Mouse (Mus musculus) lung, postnatal 10 days (tissue): Measurements from ENCODE around the gene Snx9.

ENCODE experiments used
- DNase-seq: peaks from one replicate; pipeline ENCODE4 v3.0.0; 2021

Snx9 gene

DNA sequence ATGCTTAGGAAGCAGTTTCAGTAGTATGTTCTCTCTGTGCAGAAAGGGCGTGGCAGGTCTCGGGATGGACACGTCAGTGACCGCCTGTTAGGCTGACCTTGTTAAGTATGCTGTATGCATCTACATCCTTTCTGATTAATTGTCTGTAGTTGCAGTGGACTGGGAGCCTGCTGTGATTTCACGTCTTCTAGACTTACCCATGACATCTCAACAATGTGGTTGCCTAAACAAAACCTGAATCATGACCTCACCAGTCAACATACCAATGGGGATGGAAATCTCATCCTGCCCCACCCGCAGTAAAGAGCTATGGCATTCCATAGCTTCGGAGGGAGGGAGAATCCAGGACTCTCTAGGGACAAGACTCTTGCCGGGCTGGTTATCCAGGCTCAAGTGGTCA, 5.0 kb downstream of the Snx9 start:
- peak; percentile 15 for DNase-seq

DNA sequence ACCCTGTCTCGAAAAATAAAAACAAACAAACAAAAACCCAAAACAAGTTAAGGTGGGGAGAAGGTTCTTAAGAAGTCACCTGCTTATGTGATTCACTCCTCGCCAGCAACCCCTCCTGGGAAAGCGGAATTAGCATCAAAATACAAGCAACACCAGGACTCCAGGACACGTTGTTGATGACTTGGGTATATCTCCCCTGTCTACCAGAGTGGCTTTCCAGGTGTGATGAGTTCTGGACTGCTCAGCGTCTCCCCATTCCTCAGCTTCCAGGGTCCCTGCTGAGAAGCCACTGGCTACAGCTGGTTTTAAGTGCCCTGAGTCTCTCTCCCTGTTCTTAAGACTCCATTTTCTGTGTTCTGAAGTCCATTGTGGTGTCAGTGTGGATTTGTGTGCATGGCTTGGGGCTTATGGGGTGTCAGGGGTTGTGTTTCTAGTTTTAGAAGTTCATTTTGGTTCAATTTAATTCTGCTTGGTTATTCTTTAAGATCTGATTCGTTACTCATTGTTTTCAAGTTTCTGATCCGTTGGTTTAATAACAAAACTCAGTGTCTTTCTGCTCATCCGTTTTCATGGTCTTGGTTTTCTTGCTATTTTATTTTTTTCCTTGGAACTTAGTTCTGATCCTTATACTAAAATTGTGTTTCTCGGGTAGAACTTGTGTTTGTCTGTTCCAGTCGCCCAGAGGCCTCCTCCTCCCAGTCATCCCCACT, 7.7 kb downstream of the Snx9 start:
- DNase-seq = no peak

DNA sequence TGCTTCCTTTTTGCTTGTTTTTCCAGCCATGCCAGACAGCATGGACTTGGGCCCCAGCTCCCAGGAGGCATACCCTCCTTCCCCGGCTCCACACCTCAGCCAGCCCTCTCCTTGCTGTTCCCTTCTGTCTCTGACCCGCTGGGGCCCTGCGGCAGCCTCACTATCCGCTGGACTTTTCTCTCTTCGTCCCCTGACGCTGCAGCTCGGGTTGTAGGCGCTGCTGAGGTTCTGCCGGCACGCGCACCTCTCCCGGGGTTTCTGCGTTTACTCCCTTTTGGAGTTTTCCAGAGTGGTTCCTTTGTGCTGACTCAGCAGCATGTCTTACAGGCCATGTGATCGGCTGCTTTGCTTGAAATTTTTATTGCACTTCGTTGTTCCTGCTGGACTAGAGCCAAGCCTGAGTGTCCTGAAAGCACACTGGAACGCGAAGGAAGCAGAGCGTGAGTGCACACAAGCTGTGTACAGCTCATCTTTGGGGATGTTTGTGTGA, 8.3 kb downstream of the Snx9 start:
- DNase-seq = peak; percentile 89

DNA sequence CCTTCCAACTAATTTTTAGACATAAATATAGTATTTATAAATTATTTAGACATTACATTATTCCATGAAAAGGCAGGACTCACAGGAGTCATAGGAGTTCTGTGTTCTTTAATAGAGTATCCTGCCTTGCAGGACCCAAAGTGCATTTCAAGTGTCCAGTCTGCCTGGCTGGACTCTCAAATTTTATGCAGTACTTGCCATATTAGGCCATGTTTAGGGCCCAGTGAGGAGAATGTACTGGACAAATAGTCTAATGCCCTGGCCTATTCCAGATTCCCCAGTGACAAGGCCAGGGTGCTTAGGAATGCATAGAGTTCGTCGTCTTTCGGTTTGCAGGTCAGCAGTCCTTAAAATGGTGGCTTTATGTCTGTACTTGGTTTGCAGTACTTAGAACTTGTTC, 8.9 kb downstream of the Snx9 start:
- no peak for DNase-seq

DNA sequence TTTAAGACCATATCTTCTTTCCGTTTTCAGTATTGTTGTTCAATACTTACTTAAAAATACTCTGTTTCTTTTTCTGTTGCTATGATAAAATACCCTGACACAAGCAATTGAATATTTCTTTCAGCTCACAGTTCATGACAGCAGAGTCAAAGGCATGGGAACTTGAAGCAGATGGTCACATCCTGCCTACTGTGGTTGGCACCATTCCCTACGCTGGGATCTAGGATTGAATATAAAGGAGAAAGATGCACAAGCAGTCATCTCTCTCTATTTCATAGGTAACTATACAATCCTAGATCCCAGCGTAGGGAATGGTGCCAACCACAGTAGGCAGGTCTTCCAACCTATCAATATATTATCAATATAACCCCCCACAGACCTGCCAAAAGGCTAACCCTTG, 9.3 kb downstream of the Snx9 start:
- DNase-seq = no peak

DNA sequence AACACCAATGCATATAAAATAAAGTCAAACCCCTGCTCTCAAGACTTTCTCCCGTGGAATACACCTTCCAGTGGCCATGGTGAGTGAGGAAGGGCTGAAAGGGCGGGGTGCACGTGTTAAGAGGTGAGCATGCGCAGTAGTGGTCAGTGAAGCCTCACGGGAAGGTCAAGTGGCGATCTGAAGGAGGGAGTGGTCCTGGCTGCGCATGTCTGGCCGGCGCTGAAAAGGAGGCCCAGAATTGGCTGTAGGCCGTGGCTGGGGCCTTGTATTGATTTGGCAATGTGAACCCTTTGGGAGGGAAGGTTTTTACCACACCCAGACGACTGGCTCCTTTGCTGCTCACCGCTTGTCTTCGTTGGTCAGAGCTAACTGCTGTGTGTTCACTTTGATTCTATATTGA, 12.8 kb downstream of the Snx9 start:
- DNase-seq = no peak

DNA sequence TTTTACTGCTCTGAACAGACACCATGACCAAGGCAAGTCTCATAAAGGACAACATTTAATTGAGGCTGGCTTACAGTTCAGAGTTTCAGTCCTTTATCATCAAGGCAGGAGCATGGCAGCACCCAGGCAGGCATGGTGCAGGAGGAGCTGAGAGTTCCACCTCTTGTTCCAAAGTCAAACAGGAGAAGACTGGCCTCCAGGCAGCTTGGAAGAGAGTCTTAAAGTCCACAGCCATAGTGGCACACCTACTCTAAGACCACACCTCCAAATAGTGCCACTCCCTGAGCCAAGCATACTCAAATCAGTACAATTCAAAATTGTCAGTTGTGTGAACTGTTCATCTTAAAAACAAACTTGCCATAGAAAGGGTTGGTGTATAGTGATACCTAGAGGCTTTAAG, 14.4 kb downstream of the Snx9 start:
- no peak for DNase-seq

DNA sequence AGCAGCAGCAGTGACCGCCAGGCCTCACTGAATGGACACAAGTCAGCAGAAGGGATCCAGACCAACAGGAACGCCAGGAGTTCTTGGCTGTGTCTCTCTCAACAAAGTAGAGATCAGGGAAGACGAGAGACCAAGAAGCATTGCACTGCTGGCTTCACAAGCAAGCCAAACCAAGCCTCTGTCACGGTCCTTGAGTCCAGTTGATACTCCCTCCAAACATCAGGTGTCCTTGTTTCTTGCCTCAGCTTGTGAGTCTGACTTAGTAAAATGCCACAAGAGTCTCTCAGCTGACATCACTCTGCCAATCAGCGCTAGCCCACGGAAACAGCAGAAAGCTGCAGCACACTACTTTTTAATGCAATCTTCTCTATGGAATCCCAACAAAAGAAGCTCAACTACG, 15.3 kb downstream of the Snx9 start:
- DNase-seq = no peak

DNA sequence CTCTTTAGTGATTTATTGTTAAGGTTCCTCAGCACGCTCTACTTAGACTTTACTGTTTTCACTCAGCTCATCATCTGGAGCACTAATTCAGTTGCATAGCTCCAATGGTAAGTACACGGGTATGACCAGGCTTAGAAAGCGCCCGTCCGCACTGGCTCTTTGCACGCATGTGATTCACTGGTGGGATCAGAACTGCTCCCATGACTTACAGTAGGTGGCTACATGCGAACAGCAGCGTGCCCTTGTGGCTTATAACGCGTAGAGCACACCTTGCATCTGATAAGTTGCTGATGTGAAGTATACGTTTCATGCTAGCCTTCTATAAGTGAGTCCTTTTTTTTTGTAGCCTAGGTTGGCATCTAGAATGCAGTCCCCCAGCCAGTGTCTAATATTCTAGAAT, 16.1 kb downstream of the Snx9 start:
- no peak for DNase-seq

DNA sequence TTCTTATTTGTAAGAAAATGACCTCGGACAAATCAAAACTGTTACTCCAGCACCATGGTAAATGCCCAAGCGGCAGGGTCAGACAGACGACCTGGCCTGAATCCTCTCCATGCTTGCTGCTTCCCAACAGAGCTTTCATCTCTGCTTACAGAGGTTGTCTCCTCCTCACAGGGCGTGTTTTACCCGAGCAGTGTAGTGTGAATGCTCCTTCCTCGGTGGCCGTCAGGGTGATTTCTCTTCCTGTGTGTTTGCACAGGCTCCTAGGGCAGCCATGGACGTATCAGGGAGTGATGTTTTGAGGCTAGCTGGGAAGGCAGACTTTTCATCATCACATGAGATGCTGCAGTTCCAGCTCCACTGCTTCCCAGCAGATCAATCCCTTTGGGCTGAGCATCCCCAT, 17.1 kb downstream of the Snx9 start:
- DNase-seq = no peak

DNA sequence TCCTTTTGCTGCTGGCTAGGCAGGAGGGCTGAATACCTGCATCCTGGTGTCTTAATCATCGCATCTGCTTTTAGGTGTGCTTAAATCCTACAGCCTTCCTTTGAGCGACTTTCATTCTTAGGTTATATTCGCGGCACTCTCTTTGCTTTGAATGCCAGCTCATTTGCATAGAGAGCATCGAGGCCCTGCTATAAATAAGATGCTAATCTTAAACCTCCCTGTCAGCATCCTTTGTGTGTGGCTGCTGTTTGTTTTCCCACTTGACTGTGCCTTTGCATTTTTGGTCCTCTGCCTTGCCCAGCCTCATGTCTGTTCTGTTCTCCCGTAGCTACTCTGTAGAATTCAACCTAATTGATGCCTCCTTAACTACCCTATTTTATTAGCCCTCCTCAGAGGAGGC, 21.2 kb downstream of the Snx9 start:
- DNase-seq = no peak

DNA sequence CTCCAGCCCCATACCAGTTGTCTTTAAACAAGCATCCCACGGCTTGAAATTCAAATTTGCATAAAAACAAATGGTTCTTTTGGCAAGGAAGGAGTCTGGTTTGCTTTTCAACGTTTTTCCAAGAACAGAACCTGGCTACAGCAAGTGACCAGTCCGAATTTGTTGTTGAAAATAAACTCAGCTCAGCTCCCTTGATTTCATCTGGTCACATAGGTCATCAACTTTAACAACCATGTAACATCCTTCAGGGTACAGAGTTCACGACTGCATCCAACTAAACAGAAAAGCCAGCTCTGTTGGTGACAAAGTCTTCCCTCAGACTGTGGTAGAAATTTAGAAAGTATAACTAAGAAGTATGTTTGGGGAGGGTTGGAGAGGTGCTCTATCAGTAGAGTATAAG, 21.7 kb downstream of the Snx9 start:
- no peak for DNase-seq

DNA sequence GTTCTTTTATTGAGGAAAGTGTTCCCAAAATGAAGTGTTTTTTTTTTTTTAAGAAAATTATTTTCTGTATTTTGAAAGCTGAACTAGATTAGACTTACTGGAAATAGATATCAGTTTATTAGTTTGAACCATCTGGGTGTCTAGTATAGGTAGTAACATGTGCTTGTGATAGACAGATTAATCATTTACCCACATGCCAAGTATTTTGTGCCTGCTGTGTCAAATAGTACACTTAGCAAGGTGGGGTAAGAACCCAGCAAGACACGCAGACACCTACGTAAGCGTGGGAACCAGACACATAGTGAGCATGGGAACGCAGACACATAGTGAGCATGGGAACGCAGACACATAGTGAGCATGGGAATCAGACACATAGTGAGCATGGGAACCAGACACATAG, 22.6 kb downstream of the Snx9 start:
- DNase-seq = no peak

DNA sequence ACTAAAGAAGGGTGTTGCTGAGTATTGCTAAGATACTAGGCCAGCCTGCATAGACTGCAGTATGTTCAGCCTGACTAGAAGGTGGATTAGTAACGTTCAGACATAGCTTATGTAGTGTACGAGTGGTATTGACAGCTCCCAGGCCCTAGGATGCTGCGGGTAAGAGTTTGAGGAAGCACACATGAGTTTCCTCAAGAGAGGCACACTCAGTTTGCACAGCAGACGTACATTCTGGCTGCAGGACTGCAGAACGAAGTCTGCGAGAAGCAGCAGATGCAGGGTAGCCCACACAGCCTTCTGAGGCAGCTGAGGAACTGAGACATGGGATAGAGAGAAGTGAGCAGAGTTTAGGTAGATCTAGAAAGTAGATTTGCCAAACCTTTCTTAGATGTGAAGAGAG, 26.3 kb downstream of the Snx9 start:
- no peak for DNase-seq

DNA sequence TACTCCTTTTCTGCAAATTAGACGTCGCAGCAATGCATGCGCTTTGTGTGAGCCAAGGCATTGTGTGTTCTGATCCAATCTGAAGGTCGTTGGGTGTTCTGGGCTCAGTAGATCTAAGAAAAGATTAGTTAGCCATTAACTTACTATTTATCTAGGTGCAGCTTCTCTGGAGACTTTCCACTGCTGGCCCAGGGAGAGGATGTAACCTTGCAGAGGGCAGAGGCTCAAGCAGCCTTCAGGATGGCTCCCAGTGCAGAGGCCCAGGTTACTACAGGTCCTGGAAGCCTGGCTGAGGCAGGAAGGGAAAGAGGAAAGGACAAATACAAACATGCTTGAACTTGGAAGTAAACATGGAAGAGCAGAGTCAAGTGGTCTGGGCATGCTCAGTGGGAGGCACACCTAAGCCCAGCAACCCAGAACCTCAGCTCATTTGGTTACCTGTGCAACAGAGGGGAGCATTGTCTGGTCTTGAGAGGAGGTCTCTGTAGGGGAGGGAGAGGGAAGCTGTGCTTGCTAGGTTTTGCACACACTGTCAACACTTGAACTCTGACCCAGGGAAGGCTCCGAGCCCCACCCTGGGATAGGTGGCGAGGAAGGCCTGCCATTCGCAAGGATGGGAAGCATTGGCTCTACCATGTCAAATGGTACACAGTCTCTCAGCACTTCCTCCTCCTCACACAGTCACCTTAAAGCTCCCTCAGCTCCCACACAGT, 27.3 kb downstream of the Snx9 start:
- DNase-seq = no peak

DNA sequence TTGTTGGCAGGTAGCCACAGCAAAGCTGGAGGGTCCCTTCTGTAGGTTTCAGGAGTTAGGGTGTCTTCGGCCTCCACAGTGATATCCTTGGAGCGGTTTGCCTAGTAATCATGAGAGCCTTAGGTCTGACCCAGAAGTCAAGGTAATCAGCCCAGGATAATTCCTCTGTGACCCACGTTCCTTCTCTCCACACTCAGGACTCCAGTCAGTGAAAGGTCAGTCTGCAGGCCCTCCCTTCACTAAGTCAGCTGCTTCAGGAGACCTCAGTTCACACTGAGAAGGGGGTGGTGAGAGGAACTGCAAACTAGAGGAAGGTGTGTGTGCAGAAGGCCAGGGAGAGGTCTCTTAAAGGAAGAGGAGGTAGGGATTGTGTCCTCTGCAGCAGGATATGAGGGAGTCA, 28.3 kb downstream of the Snx9 start:
- DNase-seq = no peak

DNA sequence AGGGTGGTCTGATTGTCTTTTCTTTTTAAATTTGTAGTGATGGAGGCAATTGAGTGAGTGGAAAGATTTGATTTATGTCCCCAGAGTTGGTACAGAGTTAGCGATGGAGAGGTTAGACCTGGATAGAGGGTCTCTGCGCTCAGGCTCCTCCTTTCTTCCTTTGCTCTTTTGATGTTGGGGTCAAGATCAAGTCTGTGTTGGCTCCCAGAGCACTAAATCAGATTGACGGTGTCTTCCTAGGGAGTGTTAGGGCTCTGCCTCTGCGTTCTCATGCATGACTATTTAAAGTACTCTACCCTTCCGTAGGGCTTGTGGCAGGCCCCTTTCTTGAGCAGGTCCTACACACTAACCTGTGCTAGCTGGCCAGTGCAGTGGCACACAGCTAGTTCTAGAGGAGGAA, 28.9 kb downstream of the Snx9 start:
- DNase-seq = no peak

DNA sequence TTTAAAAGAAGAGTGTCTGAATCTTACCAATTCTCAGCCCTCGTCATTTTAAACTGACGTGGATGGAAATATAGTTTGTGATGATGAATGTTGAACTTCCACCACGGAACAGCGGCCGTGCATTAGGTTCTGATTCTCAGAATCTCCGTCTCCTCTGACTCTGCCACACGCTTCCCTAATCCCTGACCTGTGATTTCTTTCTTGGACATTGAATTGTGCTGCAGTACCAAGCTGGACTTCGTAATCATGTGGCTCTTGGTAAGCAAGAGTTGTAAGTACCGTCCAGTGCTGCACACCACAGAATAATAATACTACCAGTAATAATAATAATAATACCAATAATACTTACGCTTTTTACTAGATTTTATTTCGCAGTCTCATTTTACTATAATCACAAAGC, 29.6 kb downstream of the Snx9 start:
- DNase-seq = no peak

DNA sequence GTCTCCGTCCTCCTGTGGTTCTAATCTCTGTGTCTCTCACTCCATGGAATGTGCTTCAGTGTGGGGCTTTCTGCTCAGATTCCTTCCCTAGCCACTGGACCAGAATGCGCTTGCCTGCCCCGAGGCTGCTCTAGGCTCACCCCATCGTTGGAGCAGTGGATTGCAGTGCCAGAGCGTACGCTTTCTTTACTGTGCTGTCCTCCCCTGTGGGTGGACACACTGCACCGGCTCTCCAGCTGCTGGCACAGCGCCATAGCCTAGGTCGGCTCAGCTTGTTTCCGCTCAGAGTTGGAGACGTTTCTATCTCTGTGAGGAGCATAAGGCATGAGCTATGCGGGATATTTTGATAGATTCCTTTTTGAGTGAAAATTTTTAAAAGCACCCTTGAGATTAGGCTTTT, 31.4 kb downstream of the Snx9 start:
- peak; percentile 73 for DNase-seq

DNA sequence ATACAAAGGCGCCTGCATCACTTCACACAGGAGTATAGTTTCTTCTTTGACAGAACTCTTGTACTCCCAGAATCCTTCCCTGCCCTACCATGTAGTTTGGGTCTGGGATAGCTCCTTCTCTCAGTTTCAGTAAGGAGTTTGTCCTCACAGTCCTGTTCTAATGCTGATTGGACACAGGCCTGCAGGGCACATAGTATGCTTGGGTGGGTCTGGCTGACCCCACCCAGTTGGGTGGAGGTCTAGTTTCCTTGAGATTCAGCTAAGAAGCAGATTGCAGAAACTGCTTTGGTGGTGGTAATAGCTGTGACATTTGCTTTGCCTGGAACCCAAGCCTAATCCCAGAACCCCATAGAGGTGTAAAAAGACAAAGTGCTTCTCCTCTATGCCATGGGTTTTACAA, 33.4 kb downstream of the Snx9 start:
- DNase-seq = no peak

DNA sequence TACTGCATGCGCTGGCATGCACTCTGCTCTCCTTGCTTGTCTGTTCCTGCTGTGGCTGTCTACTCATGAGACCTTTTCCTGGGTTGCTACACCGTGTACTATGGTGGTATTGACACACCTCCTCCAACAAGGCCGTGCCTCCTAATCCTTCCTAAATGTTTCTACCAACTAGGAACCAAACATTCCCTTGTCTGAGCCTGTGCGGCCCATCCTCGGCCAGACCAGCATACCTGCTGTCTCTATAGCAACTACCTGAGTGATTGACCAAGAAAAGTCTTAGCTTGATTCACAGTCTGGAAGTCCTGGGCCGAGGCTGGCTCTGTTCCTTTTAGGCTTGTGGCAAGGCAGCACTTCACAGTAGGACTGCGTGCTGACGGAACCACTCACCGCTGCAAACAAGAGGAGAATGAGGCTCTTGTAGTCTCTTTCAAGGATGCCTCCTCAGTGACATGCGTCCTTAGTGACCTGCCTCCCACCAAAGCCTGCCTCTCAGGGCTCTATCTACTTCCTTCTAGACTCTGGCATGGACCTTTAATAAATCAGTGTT, 36.6 kb downstream of the Snx9 start:
- no peak for DNase-seq

DNA sequence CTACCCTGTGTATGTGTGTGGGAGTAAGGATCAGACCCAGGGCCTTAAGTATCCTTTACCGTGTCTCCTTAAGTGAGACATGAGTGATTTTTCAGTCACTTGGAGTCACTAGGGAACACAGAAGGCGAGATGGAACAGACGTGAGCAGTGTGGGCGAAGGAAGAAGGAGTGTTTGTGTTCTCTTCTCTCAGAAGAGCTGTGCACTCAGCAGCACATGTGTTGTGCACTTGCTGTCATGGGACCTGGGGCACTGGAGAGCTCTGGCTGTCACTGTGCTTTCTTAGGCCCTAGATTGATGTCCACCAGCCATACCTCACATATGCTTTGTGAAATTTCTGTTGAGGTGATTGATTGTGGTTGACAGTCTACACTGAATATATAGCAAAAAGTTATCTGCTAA, 37.7 kb downstream of the Snx9 start:
- no peak for DNase-seq

DNA sequence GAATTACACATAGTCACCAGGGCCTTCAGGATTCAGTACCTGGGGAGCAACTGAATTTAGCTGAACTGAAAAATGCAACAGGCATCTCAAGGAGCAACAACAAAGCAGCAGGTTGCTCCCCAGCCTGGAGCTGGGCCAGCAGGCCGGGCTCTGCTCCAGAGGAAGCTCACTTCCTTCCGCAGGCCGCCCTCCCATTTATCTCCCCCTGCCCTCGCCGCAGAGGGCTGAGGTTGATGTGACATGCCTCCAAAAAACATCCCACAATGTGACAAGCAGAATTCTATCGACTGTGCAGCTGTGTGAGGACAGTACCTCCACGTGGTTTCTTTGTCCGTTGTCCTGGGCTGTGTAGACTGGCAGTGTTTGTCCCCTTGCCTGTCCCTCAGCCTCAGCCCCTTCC, 44.3 kb downstream of the Snx9 start:
- peak; percentile 90 for DNase-seq

DNA sequence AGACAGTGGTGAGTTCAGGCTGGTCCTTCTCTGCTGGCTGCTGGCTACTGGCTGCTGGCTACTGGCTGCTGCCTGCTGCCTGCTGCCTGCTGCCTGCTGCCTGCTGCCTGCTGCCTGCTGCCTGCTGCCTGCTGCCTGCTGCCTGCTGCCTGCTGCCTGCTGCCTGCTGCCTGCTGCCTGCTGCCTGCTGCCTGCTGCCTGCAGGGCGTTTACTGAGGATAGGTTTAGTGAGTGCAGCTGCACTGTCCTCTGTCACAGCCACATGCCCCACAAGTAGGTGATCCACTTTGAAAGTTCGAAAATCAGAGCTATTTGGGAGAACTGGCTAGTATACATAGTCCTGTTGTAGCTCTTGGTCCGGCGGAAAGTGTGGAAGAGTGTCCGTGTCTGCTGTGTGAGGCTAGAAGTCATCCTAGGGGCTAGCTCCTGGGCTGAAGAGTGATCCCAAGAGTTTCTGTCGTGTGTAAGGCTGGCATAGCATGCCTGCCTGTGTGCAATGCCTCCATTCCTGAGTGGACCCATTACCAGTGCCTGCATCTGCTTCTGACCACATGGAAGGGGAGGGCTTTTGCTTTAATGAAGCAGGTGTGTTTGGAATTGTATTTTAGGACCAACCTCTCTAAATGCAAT, 45.2 kb downstream of the Snx9 start:
- no peak for DNase-seq
